Mouse (Mus musculus) heart, adult 2 months (tissue): ENCODE results near the gene Cyb5r4.
"Not testable (repeated sequence)": the region's sequence is repeated elsewhere in the genome, so short reads cannot be mapped to it uniquely, and the experiment has no call there.

Source experiments
- CTCF ChIP-seq: fragments of 200-600 bp; IDR thresholded peaks from 2 replicates; pipeline ENCODE4 v1.8.1; 2022; ENCODE audit warnings: antibody characterized with exemption, mild to moderate bottlenecking, moderate library complexity
- EP300 ChIP-seq: fragments of 200-500 bp; IDR thresholded peaks from 2 replicates; pipeline ENCODE4 v1.6.1; 2011; ENCODE audit warnings: low read depth, low read length, control low read depth; ENCODE audit not compliant: insufficient read depth

- not testable (repeated sequence) for TF ChIP-seq CTCF, EP300
Observed at GRCm38 (mm10) chr9:87127046-87127445, 105.2 kb downstream of the Cyb5r4 start.
